Mouse (Mus musculus): ENCODE measurements around the gene Fam172a.

The Fam172a gene

DNA sequence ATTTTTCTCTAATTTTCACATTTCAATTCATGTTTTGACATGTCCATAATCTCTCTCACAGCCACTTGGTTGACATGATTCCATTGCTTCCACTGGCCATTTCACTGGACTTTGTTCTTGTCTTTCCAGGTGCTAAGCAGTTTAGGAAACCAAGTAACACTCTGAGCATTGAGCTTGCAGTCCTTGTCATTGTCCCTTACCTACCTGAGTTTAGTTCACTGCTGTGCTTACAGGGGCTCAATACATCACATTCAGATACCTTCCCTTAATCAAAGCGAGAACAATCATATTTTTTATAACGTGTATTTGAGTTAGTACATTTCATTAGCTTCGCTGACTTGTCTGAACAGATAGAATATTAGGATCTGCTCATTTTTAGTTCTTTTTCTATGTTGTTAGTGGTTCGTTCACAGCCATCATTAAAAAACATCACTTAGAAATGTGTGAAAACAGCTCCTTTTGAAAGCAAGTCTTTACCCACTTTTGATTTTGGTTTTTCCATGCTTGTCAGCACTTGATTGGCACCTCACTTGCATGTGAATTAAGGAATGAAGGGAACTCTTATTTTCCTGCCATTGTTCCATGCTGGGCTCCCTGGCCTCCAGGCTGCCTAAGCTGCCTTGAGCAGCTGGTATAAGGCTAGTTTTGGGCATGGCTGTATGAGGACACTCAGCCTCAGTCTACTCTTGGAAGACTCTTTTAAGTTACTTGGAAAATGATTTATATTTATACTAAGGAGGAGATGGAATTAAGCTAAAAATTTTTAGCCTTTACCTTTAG, 257.9 kb downstream of the Fam172a start:
- no peak for DNase-seq (ENCODE audit: low read depth, low spot score)

GRCm38 (mm10) chr13:77976248-77976647, 274.4 kb downstream of the Fam172a start:
- no peak for DNase-seq (ENCODE audit: low read depth, low spot score)

GRCm38 (mm10) chr13:77977121-77977520, 275.3 kb downstream of the Fam172a start:
- DNase-seq (ENCODE audit: low read depth, low spot score): no peak

GRCm38 (mm10) chr13:77982105-77982851, 280.4 kb downstream of the Fam172a start:
- no peak for DNase-seq (ENCODE audit: low read depth, low spot score)

- no peak for DNase-seq (ENCODE audit: low read depth, low spot score)
Observed at GRCm38 (mm10) chr13:77982852-77983202, 281.0 kb downstream of the Fam172a start.

GRCm38 (mm10) chr13:77991189-77991886, 289.5 kb downstream of the Fam172a start:
- DNase-seq (ENCODE audit: low read depth, low spot score): no peak

- DNase-seq (ENCODE audit: low read depth, low spot score): no peak
Observed at GRCm38 (mm10) chr13:78004649-78005048, 302.8 kb downstream of the Fam172a start.

DNA sequence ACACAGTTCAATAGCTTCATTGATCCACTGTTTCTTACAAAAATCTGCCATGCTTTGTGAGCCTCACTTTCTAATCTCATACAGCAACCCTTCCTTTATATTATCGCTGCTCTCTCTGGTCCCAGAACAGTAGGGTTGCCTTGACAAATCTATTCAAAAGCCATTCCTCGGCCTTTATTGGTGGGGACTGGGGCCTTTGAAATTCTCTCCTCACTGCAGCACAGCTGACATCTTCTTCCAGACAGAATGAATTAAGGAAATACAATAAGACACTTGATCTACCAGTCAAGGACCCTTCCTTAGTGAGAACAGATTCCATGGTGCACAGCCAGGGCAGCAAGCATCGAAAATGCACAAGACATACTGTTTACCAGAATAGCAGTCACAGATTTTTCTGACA, 303.5 kb downstream of the Fam172a start:
- no peak for DNase-seq (ENCODE audit: low read depth, low spot score)

DNA sequence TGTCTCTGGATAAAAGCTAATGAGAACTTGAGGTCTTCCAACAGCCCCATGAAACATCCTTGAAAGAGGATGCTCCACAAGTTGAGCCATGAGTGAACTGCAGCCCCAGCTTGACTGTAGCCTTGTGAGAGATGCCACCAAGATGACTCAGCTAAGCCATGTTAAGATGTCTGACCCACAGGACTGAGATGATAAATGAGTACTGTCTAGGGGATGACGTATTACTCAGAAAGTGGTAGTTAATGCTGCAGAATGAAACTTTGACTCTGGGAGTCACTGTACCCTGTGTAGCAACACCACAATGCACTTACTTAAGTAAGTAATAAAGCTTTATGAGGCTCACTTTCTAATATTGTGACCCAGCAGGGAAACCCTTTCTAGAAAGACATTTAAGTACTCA, 308.3 kb downstream of the Fam172a start:
- no peak for DNase-seq (ENCODE audit: low read depth, low spot score)

- no peak for DNase-seq (ENCODE audit: low read depth, low spot score)
Observed at GRCm38 (mm10) chr13:78024683-78025294, 323.0 kb downstream of the Fam172a start, which contains the start of gene Pou5f2. Gene Pou5f2 (plus strand): TSS chr13:78024902.

DNA sequence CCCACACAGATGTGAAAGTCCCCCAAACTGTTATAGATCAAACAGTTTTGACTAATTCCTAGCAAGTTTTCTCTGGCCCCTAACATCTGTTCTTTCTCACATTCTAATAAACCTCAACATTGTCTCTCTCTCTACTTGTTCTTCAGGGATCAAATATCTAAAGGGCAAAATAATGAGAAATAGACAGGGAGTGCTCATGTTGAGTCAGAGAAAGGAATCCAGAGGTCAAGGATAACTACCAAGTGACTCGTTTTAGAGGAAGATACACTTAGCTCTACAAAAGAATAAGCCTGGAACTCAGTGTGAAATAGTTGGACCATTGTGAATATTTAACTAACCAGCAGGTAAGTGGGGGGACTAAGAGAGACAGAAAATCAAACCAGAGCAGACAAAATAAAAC, 331.0 kb downstream of the Fam172a start:
- DNase-seq (ENCODE audit: low read depth, low spot score): no peak

GRCm38 (mm10) chr13:78037203-78037602, 335.4 kb downstream of the Fam172a start:
- no peak for DNase-seq (ENCODE audit: low read depth, low spot score)

GRCm38 (mm10) chr13:78043203-78043602, 341.4 kb downstream of the Fam172a start:
- DNase-seq (ENCODE audit: low read depth, low spot score): no peak

- DNase-seq (ENCODE audit: low read depth, low spot score): no peak
Observed at GRCm38 (mm10) chr13:78045116-78045515, 343.3 kb downstream of the Fam172a start.

GRCm38 (mm10) chr13:78087751-78088150, 385.9 kb downstream of the Fam172a start:
- DNase-seq (ENCODE audit: low read depth, low spot score): no peak

- DNase-seq (ENCODE audit: low read depth, low spot score): no peak
Observed at GRCm38 (mm10) chr13:78090701-78091100, 388.9 kb downstream of the Fam172a start.

DNA sequence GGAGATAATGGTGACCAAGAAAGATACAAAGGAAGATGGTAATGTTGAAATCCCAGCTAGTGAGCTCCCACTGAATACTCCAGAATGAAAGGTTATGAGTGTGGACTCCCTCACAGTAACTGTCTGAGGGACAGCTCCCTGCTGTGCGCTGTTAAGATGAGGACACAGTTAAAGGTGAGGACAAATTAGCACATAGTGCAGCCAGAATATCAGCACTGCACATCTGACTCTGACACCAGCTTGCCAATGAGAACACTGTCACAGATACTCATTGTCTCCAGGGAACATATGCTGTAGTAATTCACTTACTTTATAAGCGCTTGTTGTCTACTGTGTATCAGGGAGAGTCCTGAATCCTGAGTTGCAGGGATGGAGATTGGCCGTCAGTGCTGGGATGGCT, 390.1 kb downstream of the Fam172a start:
- no peak for DNase-seq (ENCODE audit: low read depth, low spot score)

DNA sequence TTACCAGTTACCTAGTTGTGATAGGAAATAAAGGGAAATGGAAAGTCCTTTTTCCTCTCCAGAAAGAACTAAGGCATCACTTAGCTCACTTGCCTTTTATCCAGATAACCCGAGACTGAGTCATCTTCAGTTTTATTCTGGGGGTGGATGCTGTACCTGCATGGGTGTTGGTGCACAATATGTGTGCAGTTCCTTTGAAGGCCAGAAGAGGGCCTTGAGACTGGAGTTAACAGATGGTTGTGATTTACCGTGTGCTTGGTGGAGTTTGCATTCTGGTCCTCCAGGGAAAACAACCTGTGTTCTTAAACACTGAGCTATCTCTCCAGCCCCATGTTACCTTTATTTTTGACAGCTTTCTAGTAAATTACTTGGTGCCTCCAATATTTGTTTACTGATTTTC, 392.5 kb downstream of the Fam172a start:
- DNase-seq (ENCODE audit: low read depth, low spot score): no peak

DNA sequence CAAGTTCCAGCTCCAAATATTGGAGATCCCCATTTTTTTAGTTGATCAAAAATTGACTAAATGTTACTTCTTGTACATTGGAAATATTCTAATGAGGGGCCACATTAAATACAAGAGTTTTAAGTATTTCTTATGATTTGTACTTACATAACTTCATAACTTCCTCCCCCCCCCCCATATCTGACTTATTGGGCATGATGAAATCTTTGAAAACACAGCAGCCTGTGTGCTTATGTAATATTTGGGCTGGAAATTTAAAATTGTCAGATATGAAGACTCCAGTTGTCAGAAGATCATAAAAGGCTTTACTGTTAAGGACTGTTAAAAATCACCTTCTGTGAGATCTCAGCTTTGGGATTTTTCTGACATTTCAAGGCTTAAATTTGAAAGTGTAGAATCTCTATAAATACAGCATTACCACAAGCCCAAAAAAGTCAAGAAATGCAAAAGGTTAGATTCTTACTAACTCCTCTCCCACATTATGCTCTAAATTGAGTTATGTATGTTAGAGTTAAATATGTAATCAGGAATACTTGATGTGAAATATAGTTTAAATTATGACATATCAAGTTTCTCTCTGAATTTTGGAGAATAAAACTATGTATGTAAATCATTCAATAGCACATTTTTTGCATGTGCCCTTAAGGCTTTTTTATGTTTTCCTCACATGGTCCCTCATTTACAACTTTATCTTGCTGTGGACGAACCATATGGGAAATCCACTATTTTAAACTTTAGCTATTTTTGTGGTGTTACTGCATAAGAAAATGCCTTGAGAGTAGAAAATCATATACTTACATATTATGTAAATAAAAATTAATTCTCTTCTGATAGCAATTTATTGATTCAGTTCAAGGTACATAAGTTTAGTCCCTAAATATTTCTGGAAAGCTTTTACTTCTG, 393.5 kb downstream of the Fam172a start:
- DNase-seq (ENCODE audit: low read depth, low spot score): no peak

DNA sequence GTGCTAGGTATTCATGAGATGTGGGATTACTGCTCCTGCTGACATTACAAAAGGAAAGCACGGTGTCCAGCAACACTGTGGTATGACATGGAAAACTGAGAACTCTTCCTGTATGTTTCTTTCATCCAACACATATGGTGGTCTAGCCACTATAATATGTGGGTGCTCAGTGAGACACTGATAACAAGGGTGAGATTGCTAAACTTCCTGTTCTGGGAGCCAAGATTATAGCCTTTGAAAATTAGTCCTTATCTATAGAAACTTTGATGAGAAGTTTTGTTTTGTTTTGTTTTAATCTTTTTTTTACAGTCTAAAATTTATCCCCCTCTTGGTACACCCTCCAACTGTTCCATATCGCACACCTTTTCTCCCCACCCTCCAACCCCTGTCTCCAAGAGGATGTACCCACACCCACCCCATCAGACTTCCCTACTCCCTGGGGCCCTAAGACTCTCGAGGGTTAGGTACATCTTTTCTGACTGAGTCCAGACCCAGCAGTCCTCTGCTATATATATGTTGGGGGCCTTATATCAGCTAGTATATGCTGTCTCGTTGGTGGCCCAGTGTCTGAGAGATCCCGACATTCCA, 397.1 kb downstream of the Fam172a start:
- DNase-seq (ENCODE audit: low read depth, low spot score): no peak

Measured in c-Kit-negative CD71-positive TER-119-positive erythroid progenitor cells, embryonic 14.5 days (primary cell).